Mouse (Mus musculus) embryonic fibroblast, embryonic 13.5 days (primary cell): Measurements from ENCODE around the gene Ddn. TPM values are rescaled to one million over a fixed set of nuclear protein-coding genes. Genes with fewer than 3 reads are reported as not detected.

ENCODE experiments used
- H3K27ac ChIP-seq: 2 replicates; pipeline ENCODE4 v1.5.1; 2012; ENCODE audit warnings: low read length, control low read depth, inconsistent platforms; ENCODE audit not compliant: insufficient read depth
- H3K4me1 ChIP-seq: 2 replicates; pipeline ENCODE4 v1.6.1; 2011; ENCODE audit warnings: low read length; ENCODE audit not compliant: control insufficient read depth, insufficient read depth
- H3K4me3 ChIP-seq: 2 replicates; pipeline ENCODE4 v1.5.1; 2011; ENCODE audit warnings: mild to moderate bottlenecking, control low read depth, low read length; ENCODE audit not compliant: insufficient read depth
- CTCF ChIP-seq: IDR thresholded peaks from 2 replicates; pipeline ENCODE4 v1.5.1; 2011; ENCODE audit warnings: mild to moderate bottlenecking, control low read depth, low read length, moderate library complexity, borderline replicate concordance; ENCODE audit not compliant: insufficient read depth
- POLR2A ChIP-seq: IDR thresholded peaks from 2 replicates; pipeline ENCODE4 v1.6.1; 2011; ENCODE audit warnings: low read depth, mild to moderate bottlenecking, control low read depth, low read length, moderate library complexity
- polyA plus RNA-seq: library from polyadenylated mRNA; stranded (reverse); fragments of >200 nt; gene quantifications from 2 replicates; pipeline ENCODE4 v1.2.4, GENCODE M21; 2011; ENCODE audit warnings: low read depth; ENCODE audit not compliant: missing spikeins, insufficient read length

Ddn gene
- polyA plus RNA-seq, 1 experiment, result not detected

GRCm38 (mm10) chr15:98788972-98789660 lies 20.2 kb downstream of the Ddn start:
- H3K27ac ChIP-seq, result no peak overlapping the region
- TF ChIP-seq CTCF, result no peak
- no peak for TF ChIP-seq POLR2A
- no peak overlapping the region for H3K4me3 ChIP-seq
- H3K4me1 ChIP-seq, result peaks cover 3% of the 10 kb centered on the region; the same call in 1 of the 2 replicates

GRCm38 (mm10) chr15:98787930-98788329 lies 21.4 kb downstream of the Ddn start:
- TF ChIP-seq POLR2A, result no peak
- TF ChIP-seq CTCF, result peak; percentile 88; the same call in 1 of the 2 replicates
- H3K27ac ChIP-seq, result no peak overlapping the region
- H3K4me1 ChIP-seq, result peaks cover 3% of the 10 kb centered on the region; the same call in 1 of the 2 replicates
- H3K4me3 ChIP-seq, result no peak overlapping the region

- H3K27ac ChIP-seq, result no peak overlapping the region
- H3K4me3 ChIP-seq, result no peak overlapping the region
- TF ChIP-seq CTCF (peak; percentile 31; the same call in 1 of the 2 replicates), POLR2A (no peak)
- H3K4me1 ChIP-seq, result peaks cover 7% of the 10 kb centered on the region; the same call in 1 of the 2 replicates
Observed at GRCm38 (mm10) chr15:98785744-98786143, 23.5 kb downstream of the Ddn start.

- TF ChIP-seq POLR2A, result no peak
- no peak for TF ChIP-seq CTCF
- no peak overlapping the region for H3K4me3 ChIP-seq
- H3K27ac ChIP-seq, result peak overlapping the region; percentile 60; the same call in 1 of the 2 replicates
- peaks cover 19% of the 10 kb centered on the region for H3K4me1 ChIP-seq
Observed at GRCm38 (mm10) chr15:98781166-98781565, 28.1 kb downstream of the Ddn start.

GRCm38 (mm10) chr15:98780573-98780972 lies 28.7 kb downstream of the Ddn start:
- no peak overlapping the region for H3K4me3 ChIP-seq
- TF ChIP-seq CTCF, result peak; percentile 16; the same call in 1 of the 2 replicates
- TF ChIP-seq POLR2A, result no peak
- peaks cover 19% of the 10 kb centered on the region for H3K4me1 ChIP-seq
- peak overlapping the region; percentile 60 for H3K27ac ChIP-seq

- no peak for TF ChIP-seq CTCF
- 0 out of 2 replicates have a peak, but pooled peaks have one; percentile 20 for TF ChIP-seq POLR2A
- Histone ChIP-seq H3K4me3 (no peak overlapping the region), H3K4me1 (peaks cover 19% of the 10 kb centered on the region), H3K27ac (peak overlapping the region; percentile 60)
Observed at GRCm38 (mm10) chr15:98780075-98780474, 29.2 kb downstream of the Ddn start.

- TF ChIP-seq CTCF, result no peak
- no peak for TF ChIP-seq POLR2A
- Histone ChIP-seq H3K4me1 (peaks cover 23% of the 10 kb centered on the region), H3K4me3 (no peak overlapping the region), H3K27ac (peak overlapping the region; percentile 23; the same call in 1 of the 2 replicates)
Observed at GRCm38 (mm10) chr15:98778806-98779205, 30.5 kb downstream of the Ddn start.

- H3K27ac ChIP-seq, result no peak overlapping the region
- peak overlapping the region; percentile 26 for H3K4me3 ChIP-seq
- H3K4me1 ChIP-seq, result peaks cover 23% of the 10 kb centered on the region
- TF ChIP-seq CTCF, result no peak
- peak; percentile 35; the same call in 1 of the 2 replicates for TF ChIP-seq POLR2A
Observed at GRCm38 (mm10) chr15:98778191-98778770, 31.0 kb downstream of the Ddn start.

- TF ChIP-seq POLR2A, result no peak
- H3K27ac ChIP-seq, result peak within 1 kb of the TSS; percentile 23; the same call in 1 of the 2 replicates
- H3K4me3 ChIP-seq, result peak within 1 kb of the TSS; percentile 26
- peaks cover 23% of the 10 kb centered on the region for H3K4me1 ChIP-seq
Observed at GRCm38 (mm10) chr15:98777762-98778161, 31.5 kb downstream of the Ddn start, which contains the start of gene Wnt10b. TSS of gene Wnt10b (minus strand) at chr15:98778150.

- H3K27ac ChIP-seq, result no peak overlapping the region
- no peak for TF ChIP-seq POLR2A
- no peak for TF ChIP-seq CTCF
- peaks cover 23% of the 10 kb centered on the region for H3K4me1 ChIP-seq
Observed at GRCm38 (mm10) chr15:98777005-98777616, 32.2 kb downstream of the Ddn start.

More at GRCm38 (mm10) chr15:98777005-98777616, 32.2 kb downstream of the Ddn start:
- H3K4me3 ChIP-seq, result peak overlapping the region; percentile 26
